Mouse (Mus musculus) layer of hippocampus, adult 11-12 months (tissue): ENCODE measurements around the gene Pkn3.
"Not testable (repeated sequence)": the region's sequence is repeated elsewhere in the genome, so short reads cannot be mapped to it uniquely, and the experiment has no call there.

Source experiments
- DNase-seq: peaks from one replicate; pipeline ENCODE4 v3.0.0; 2022; ENCODE audit warnings: low spot score

Gene Pkn3

DNA sequence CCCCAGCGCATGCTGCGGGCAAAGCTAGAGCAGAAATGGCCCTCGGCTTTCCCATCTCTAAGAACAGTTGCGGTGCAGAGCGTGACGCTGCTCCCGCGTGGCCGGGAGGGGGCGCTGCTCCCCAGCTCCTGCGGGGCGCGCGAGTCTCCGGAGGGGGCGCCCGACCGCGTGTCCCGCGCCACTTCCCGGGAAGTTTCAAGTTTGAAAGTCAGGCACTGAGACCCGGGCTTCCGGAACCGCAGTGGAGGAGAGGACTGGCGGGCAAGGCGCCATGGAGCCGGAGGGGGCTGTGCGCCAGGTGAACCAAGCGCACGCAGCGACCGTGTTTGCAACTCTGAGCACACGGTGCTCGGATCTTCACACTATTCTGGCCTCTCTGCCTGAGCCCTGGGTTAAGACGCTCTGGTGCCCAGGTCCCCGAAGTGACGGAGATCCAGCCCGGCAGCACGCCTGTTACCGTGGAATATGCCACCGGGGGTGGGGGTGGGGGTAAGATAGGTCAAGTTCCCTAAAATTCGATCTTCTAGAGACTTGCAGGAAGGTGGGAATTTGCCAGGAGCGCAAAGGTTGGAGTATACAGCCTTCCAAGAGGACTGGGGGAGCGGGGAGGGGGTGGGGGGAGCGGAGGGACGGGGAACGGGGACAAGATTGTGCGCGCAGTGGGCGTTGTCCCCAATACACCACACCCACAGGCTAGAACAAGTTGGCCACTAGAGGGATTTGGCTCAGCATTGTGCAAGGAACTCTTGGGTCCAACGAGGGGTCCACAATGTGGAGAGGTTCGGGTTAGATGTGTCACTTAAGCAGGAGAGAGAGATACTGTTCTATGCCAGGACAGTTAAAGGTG is at the start of gene Pkn3:
Gene Pkn3, plus strand, starts transcription at position 183 of the 847 bp plus-strand sequence.
- peak; percentile 77 for DNase-seq

DNA sequence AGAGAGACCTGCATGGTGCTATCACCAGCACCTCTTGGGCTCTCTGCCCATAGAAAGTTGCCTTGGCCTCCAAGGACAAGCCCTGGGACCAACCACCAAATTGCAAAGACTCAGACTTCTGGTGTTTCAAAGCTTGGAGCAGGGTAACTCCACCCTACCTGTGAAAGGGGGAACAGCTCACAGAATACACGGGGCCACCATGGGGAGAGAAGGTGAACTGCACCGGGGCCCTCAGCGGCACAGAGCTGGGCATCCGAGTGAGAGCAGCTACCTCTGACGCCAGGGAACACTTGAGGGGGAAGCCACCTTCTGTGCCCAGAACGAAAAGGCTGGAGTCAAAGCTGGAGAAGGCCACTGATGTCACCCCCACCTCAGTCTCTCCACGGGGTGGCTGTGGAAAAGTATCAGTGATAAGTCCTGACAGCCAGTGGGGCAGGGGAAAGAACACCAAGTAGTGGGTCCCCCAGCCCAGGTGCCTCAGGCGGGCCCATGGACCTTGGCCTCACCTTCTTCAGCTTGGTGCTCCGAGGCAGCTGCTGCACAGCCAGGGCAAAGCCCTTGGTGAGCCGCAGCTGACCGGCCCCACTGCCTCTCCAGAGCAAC is 45.1 kb upstream of the Pkn3 start:
- peak; percentile 28 for DNase-seq

DNA sequence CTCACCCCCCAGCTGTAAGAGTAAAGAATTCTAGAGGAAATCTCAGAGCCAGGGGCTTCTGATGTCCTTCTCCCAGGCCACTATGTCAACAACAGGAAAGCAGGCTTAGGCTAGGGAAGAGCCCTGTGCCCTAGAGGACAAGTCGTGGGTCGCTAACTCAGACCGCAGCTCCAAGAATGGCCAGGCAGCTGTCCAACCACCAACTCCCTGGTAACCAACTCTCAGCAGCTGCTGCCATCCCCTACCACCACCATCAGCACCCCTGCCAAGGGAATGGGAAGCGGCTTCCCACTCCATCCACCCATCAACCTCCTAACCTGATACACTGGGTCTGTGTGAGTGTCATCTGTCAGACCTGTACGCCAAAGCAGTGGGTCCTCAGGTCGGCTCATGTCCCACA is 44.5 kb upstream of the Pkn3 start:
- DNase-seq, result peak; percentile 18

DNA sequence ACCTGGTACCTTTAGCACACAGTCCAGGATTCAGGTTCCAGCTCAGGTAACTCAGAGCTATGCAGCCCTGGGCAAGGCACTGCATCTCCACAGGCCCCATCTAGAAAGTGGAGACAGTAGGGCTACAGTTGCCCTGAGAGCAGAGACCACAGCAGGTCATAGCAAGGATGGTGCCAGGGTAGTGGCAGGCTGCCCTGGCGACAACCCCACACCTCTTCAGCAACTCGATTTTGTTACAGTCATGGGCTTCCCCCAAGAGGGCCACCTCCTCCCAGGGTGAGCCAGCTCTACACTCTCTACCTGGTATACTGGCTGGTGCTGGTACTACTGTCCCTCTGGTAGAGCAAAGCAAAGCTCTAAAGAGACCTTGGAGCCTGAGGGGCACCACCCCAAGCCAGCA is 39.7 kb upstream of the Pkn3 start:
- DNase-seq, result no peak

DNA sequence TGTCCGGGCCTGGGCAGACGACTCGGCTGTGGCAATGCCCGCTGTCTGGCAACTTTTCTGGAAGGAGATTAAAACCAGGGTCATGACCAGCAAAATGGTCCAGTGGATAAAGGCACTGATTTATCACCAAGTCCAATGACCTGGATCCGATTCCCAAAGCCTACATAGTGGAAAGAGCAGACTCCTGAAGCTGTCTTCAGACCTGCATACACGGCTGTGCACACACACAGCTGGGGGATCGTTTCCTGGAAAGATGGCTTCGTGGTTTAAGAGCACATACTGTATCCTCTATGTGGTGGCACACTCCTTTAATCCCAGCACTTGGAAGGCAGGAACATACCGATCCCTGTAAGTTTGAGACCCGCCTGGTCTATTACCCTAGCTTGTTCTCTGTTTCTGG is 39.1 kb upstream of the Pkn3 start:
- no peak for DNase-seq

DNA sequence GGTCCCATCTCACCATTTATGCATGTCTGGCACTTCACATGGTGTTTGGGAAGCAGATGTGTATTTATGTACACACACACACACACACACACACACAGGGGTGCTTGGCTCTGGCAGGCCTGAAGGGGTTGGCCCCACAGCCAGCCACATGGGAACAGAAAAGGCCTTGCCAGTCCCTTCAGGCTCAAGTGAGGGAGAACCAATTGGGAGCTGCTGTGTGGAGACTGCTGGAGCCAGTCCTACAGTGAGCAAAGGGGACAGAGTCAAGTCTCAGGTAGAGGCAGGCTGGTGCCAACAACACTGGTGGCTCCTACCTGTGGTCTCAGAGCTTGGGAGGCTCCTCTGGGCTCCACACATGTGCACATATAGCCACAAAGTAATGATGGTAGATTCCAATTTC is 37.8 kb upstream of the Pkn3 start:
- no peak for DNase-seq

DNA sequence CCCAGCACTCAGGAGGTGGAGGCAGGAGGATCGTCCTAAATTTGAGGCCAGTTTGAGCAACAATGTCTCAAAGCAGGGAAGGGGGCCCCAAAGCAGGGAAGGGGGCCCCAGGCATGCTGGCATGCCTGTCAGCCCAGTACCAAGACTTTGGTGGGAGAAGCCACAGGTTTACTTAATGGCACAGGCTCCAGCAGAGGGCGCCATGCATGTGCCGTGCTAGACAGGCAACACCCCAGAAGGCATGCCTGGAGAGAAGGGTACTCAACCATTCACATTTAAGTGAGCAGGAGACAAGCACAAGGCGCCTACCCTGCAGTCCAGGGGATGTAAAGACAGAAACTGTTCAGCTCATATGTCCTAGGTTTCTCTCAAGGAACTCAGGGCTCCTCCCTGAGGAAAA is 35.0 kb upstream of the Pkn3 start:
- DNase-seq, result peak; percentile 78

DNA sequence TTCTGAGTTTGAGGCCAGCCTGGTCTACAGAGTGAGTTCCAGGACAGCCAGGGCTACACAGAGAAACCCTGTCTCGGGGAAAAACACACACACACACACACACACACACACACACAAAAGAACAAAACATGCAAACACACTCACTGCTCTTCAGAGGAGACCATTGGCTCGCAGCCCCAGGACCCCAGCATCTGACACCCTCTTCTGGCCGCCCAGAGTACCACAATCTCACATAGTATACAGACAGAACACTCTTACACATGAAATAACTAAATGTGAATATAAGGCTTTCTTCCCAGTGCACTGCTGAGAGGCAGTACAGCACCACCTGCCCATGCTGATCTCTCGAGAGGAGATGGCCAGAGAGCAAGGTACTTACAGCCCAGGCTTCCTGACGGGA is 32.9 kb upstream of the Pkn3 start:
- DNase-seq, result no peak

DNA sequence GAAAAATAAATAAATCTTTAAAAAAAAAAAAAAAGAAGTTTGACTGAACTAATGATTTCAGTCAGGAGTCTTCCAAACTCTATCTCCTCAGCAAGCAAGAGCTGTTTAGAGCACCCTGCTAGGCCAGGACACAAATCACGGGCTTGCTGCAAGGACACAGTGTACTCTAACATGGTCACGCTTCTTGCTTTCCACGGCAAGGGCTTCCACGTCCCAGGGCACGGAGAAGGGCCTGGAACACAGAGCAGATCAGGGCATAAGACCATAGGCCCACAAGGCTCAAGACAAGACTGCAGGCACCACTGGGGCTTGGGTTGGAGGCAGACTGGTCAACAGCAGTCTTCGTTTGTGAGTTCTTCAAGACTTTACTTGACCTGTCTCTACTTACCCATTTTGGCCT is 30.4 kb upstream of the Pkn3 start:
- DNase-seq, result no peak

DNA sequence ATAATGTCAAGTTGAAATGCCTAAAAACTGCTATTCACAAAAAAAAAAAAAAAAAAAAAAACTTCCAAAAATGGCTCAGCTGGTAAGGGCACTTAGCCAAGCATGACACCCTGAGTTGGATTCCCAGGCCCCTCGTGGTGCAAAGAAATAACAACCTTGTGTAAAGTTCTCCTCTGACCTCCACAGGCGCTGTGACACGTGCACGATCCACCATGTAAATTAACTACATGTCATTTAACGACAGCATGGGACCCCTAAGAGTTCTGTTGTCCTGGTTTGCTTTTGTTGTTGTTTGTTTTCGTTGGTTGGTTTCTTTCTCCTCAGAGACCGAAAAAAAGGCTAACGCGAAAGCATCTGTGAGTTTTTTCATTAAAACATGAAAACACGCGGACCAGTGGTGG is 29.4 kb upstream of the Pkn3 start:
- no peak for DNase-seq

DNA sequence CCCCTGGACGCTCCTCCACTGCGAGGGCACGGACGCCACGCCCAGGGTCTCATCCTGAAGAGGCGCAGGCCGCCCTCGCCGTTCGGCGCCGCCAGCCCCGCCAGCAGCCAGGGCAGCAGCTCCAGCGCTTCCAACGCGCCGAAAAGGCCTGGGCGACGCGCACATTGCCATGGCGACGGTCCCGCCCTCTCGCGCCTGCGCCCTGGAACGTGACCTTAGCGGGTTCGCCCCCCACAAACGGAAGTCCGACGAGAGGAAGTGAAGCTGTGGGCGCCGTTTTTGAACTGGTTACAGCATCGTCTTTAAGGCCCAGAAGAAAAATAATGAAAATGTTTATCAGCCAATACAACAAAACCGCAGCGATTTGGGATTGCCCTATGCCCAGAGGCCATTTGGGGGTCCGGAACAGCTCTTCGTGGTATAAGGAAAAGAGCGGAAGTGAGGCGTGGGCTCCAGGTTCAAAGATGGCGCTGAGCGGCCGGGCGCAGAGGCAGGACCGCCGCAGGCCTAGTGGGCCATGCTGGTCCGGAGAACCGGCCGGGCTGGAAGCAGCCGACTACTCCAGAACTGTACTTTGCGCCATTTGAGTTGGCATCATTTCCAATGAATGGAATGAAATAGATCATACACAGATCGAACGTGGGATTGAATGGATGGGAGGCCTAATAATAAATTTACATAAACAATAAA is 28.6 kb upstream of the Pkn3 start, which contains the start of gene Wdr34:
Gene Wdr34, minus strand, starts transcription at position 183 of the 690 bp plus-strand sequence.
- peak; percentile 97 for DNase-seq

DNA sequence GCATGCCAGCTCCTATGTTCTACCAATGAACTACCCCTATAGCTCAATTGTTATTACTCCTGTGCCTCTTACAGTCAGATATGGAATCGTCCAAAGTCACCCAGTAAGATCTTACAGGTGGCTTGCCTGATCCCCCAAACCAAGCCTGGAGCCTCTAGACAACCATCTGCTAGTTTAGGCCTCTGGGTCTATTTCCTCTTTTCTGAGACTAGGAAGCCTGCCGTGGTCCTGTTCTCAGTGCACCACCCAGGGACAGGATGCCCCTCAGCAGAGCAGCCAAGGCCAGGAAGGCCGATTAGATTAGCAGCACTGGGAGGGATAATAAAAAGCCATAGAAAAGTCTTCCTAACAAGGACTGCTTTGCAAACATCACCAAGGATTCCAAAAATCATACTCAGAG is 27.7 kb upstream of the Pkn3 start:
- DNase-seq, result no peak

DNA sequence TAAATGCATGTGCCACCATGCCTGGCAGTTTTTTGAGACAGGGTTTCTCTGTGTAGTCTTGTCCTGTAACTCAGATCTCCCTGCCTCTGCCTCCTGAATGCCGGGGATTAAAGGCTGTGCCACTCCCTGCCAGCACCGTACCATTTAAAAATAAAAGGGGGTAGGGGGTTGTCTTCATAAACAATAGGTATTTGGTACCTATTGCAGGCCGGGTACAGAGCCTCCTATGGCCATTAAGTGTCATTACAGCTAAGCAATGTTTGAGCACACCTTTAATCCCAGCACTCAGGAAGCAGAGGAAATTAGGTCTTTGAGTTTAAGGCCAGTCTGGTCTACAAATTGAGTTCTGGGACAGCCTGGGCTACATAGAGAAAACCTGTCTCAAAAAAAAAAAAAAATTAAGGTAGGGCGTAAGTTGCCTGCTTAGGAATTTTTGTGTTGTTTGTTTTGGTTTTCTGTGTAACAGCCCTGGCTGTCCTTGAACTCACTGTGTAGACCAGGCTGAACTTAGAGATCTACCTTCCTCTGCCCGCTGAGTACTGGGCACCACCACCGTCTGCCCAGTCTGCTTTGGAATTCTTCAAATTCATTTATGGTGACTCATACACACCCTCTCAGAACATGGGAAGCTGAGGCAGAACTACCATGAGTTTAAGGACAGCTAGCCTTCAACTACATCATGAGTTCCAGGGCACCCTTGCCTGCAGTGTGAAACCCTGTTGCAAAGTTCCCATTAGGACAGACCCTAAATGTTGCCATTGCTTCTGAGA is 25.3 kb upstream of the Pkn3 start:
- DNase-seq, result no peak

DNA sequence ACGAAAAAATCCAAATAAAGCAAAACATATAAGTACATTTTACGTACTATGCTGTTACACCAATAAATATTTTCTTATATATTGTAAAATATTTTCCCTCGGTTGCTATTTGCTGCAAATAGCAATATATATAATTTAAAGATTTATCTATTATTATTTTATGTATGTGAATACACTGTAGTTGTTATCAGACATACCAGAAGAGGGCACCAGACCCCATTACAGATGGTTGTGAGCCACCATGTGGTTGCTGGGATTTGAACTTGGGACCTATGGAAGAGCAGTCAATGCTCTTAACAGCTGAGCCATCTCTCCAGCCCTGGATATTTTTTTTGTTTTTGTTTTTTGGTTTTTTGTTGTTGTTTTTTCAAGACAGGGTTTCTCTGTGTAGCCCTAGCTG is 22.2 kb upstream of the Pkn3 start:
- DNase-seq, result not testable (repeated sequence)

DNA sequence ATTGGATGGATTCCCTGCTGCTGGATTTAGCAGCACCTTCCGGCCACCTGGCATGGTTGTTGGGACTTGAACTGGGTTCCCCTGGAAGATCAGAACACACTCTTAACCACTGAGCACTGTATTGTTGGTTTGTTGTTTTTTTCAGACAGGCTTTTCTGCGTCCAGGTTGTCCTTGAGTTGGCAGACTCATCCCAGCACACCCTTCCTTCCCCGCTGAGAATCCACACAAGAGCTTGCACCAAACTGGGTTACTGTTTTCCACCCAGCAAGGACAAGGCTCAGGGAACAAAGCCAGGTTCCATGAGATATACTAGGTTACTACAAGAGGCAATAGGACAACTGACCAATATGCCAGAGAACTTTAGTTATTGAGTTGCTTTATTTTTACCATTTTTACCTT is 20.7 kb upstream of the Pkn3 start:
- DNase-seq, result no peak

DNA sequence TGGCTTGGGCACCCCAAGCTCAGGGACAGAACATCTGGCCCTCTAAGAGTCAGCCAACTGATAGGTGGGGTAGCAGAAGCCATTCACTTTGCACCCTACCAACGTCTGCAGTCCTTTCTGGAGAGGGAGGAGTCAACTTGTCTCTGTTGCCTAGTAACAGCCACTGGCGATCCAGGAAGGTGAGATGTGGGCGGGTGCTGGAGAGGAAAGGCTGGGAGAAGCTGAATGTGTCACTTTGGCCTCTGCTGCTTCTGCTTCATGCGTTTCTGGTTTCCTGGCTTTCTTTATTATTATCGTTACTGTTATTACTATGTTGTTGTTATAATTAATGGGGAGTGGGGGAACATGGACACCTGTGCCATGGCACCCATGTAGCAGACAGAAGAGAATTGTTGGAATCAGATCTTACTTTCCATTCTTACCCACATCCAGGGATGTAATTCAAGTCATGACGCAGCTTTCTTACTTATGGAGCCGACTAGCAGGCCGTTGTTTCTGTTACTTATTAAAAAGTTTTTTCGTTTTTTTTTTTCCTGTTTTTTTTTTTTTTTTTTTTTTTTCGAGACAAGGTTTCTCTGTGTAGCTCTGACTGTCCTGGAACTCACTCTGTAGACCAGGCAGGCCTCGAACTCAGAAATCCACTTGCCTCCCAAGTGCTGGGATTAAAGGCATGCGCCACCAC is 20.1 kb upstream of the Pkn3 start, which contains the start of gene Set:
Gene Set, plus strand, starts transcription at position 156 of the 682 bp plus-strand sequence.
- DNase-seq, result no peak

DNA sequence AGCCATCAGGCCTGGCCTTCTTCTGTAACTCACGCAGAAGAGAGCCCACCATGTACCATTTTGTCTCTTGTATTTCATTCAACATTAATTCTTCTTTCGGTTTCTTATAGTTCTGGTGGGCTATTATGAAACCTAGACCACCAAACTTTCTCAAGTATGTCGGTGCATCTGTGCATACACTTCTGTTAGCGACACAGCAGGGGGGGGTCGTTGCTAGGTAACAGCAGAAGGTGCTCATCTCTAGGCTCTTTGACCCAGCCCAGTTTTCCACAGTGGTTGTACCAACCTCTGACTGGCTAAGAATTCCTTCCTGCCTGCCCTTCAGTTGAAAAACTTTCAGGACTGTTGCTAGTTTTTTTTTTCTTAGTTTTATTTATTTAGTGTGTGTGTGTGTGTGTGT is 19.1 kb upstream of the Pkn3 start:
- no peak for DNase-seq

DNA sequence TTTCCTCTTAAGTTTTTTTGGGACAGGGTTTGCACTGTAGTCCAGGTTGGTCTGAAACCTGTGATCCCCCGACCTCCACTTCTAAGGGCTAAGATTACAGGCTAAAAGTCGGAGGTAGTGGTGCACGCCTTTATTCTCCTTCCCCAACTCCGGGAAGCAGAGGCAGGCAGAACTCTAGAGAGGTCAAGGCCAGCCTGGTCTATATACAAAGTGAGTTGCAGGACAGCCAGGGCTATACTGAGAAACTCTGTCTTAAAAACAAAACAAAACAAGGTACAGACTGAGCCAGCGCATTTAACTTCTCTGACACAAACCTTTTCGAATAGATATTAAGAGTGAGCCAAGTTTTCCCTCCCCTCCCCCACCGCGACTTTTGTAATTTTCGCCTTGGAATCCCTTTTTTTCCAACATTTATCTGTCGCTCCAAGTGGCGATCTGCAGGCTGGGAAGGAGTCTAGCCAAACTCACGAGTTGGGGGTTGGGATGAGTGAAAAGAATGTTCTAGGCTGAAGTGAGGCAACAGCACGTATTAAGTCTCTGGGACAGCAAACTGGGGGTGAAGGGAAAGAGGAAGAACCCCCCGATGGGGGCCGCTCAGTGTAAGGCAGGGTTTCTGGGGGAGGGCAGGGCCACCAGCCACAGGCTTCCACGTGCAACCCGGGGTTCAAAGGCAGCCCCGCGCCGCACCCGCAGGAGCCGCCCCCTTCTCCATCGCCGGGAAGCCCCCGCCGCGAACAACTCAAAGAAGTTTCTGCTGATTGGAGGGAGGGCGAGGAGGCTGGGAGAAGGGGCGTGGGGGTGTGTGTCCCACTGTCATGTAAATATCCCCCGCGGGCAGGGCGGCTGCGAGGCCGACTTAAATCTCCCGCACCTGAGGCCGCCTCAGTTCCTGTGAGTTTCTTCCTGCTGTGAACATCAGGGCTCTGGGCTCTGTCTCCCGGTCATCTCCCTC is 16.0 kb upstream of the Pkn3 start:
- DNase-seq, result no peak

DNA sequence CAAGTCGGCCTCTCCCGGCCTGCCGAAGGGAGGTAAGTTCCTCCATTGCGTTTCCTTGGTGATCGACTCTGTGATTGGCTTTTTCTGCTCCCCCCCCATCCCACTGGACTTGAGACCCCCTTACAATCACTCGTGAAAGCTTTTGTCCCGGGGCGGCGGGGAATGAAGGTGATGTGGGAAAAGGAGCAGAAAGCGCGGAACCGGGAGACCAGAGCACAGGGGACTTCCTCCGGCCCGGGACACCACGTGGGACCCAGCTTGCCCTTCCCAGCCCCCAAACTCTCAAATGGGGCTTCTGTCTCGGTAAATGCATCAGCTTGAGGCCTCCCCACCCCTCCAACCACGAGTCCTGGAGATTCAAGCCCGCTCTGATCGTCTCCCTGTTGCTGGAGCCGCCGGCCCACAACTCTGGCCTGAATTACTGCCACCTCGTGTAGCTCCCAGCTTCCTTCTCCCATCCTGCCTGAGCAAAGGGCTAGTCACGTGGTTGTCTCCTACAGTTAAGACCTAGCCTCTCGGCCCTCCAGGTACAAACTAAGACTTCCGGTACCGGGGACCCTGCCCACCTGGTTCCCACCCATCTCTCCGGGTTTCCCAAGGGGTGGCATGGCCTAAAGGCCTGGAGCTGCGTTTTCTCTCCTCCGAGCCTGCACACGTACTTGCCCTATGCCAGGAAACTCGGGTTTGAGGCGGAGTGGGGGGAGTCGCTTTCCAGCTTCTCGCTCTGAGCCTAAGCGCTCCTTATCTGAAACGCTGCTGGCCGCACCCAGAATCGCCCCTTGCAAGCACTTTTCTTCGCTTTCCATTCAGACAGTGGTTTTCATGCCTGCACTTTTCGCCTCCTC is 15.0 kb upstream of the Pkn3 start:
- DNase-seq, result peak; percentile 39

DNA sequence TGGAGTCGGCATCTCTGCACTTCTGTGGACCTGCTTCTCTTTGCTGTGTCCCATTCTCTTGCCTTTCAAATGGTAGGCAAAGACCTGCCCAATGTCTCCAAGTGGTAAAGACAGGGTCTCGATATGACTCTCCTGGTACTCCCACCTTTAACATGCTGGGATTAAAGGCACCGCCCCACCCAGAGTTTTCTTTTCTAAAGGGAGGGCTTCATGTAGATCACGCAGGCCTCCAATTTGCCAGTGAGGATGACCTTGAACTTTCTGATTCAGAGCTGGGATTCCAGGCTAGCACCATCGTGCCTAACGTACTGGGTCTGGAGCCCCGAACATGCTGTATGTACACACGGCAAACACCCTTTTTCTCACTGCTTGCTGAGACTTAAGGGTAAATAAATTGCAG is 14.2 kb upstream of the Pkn3 start:
- DNase-seq, result no peak
